Mouse (Mus musculus): ENCODE measurements at regions not wholly inside any gene's neighbourhood (a gene's known extent, or its start where the extent isn't known, plus 50 kb on each side); places are given as distances from the start of the nearest gene placed in this dataset.

- H3K4me2 ChIP-seq = no peak overlapping the region
- no peak for DNase-seq
Measured at GRCm38 (mm10) chr6:93623541-93623940, 660.2 kb downstream of the Magi1 start.

GRCm38 (mm10) chr6:93616926-93617325, 666.8 kb downstream of the Magi1 start:
- Histone ChIP-seq H3K9me3 (ENCODE audit: low read depth, low read length) (no peaks in the 10 kb centered on the region), H3K27ac (ENCODE audit: low read depth) (no peak overlapping the region), H3K9ac (no peak overlapping the region)

More at GRCm38 (mm10) chr6:93623541-93623940, 660.2 kb downstream of the Magi1 start:
- no peaks in the 10 kb centered on the region for H3K36me3 ChIP-seq (ENCODE audit: insufficient read depth)
- 36% methylated on average over 5 of the region's 5 CpGs for WGBS
- TF ChIP-seq CTCF (IDR thresholded peaks at IDR 0.05; ENCODE audit: low read depth) = no peak
- H3K9me3 ChIP-seq (ENCODE audit: low read depth, low read length) = no peaks in the 10 kb centered on the region
- ATAC-seq (ENCODE audit: insufficient read depth) = no peak
- H3K27ac ChIP-seq (ENCODE audit: low read depth) = no peak overlapping the region
- H3K4me3 ChIP-seq (ENCODE audit: low read depth, low read length) = no peak overlapping the region
- no peaks in the 10 kb centered on the region for H3K27me3 ChIP-seq (ENCODE audit: insufficient read depth, low read length)
- no peak overlapping the region for H3K9ac ChIP-seq
- H3K4me1 ChIP-seq (ENCODE audit: insufficient read depth) = no peaks in the 10 kb centered on the region

GRCm38 (mm10) chr6:93600376-93600775, 657.1 kb upstream of the Adamts9 start:
- H3K4me2 ChIP-seq = no peak overlapping the region
- ATAC-seq (ENCODE audit: insufficient read depth) = no peak
- no peak overlapping the region for H3K4me3 ChIP-seq (ENCODE audit: low read depth, low read length)
- H3K27me3 ChIP-seq (ENCODE audit: insufficient read depth, low read length) = no peaks in the 10 kb centered on the region
- H3K27ac ChIP-seq (ENCODE audit: low read depth) = no peak overlapping the region
- H3K9me3 ChIP-seq (ENCODE audit: low read depth, low read length) = no peaks in the 10 kb centered on the region
- TF ChIP-seq CTCF (IDR thresholded peaks at IDR 0.05; ENCODE audit: low read depth) = no peak
- H3K36me3 ChIP-seq (ENCODE audit: insufficient read depth) = no peaks in the 10 kb centered on the region
- DNase-seq = no peak
- H3K4me1 ChIP-seq (ENCODE audit: insufficient read depth) = no peaks in the 10 kb centered on the region
- H3K9ac ChIP-seq = no peak overlapping the region
- WGBS = 85% methylated on average over 2 of the region's 2 CpGs

More at GRCm38 (mm10) chr6:93616926-93617325, 666.8 kb downstream of the Magi1 start:
- no peak overlapping the region for H3K4me3 ChIP-seq (ENCODE audit: low read depth, low read length)
- ATAC-seq (ENCODE audit: insufficient read depth) (no peak), DNase-seq (no peak)
- TF ChIP-seq CTCF (IDR thresholded peaks at IDR 0.05; ENCODE audit: low read depth) = no peak
- no peaks in the 10 kb centered on the region for H3K27me3 ChIP-seq (ENCODE audit: insufficient read depth, low read length)
- no peaks in the 10 kb centered on the region for H3K4me1 ChIP-seq (ENCODE audit: insufficient read depth)
- no peaks in the 10 kb centered on the region for H3K36me3 ChIP-seq (ENCODE audit: insufficient read depth)
- no peak overlapping the region for H3K4me2 ChIP-seq

- Histone ChIP-seq H3K4me3 (ENCODE audit: low read depth, low read length) (no peak overlapping the region), H3K27me3 (ENCODE audit: insufficient read depth, low read length) (no peaks in the 10 kb centered on the region), H3K4me2 (no peak overlapping the region), H3K4me1 (ENCODE audit: insufficient read depth) (no peaks in the 10 kb centered on the region), H3K9me3 (ENCODE audit: low read depth, low read length) (no peaks in the 10 kb centered on the region), H3K36me3 (ENCODE audit: insufficient read depth) (no peaks in the 10 kb centered on the region), H3K9ac (no peak overlapping the region), H3K27ac (ENCODE audit: low read depth) (no peak overlapping the region)
- ATAC-seq (ENCODE audit: insufficient read depth) (no peak), DNase-seq (no peak)
- 50% methylated on average over 3 of the region's 3 CpGs for WGBS
- no peak for TF ChIP-seq CTCF (IDR thresholded peaks at IDR 0.05; ENCODE audit: low read depth)
Measured at GRCm38 (mm10) chr6:93599371-93599770, 656.1 kb upstream of the Adamts9 start.

- 72% methylated on average over 2 of the region's 2 CpGs for WGBS
- H3K4me2 ChIP-seq = no peak overlapping the region
- no peak overlapping the region for H3K9ac ChIP-seq
- no peak for TF ChIP-seq CTCF (IDR thresholded peaks at IDR 0.05; ENCODE audit: low read depth)
- no peaks in the 10 kb centered on the region for H3K36me3 ChIP-seq (ENCODE audit: insufficient read depth)
- no peaks in the 10 kb centered on the region for H3K9me3 ChIP-seq (ENCODE audit: low read depth, low read length)
- H3K4me3 ChIP-seq (ENCODE audit: low read depth, low read length) = no peak overlapping the region
- no peak overlapping the region for H3K27ac ChIP-seq (ENCODE audit: low read depth)
- no peaks in the 10 kb centered on the region for H3K27me3 ChIP-seq (ENCODE audit: insufficient read depth, low read length)
- DNase-seq = peak; percentile 2
- H3K4me1 ChIP-seq (ENCODE audit: insufficient read depth) = no peaks in the 10 kb centered on the region
- no peak for ATAC-seq (ENCODE audit: insufficient read depth)
Measured at GRCm38 (mm10) chr6:93589935-93590334, 646.6 kb upstream of the Adamts9 start.

GRCm38 (mm10) chr6:93586871-93587270, 643.6 kb upstream of the Adamts9 start:
- Histone ChIP-seq H3K27me3 (ENCODE audit: insufficient read depth, low read length) (no peaks in the 10 kb centered on the region), H3K27ac (ENCODE audit: low read depth) (no peak overlapping the region), H3K36me3 (ENCODE audit: insufficient read depth) (no peaks in the 10 kb centered on the region), H3K4me2 (no peak overlapping the region), H3K4me3 (ENCODE audit: low read depth, low read length) (no peak overlapping the region), H3K4me1 (ENCODE audit: insufficient read depth) (no peaks in the 10 kb centered on the region), H3K9me3 (ENCODE audit: low read depth, low read length) (no peaks in the 10 kb centered on the region), H3K9ac (no peak overlapping the region)
- TF ChIP-seq CTCF (IDR thresholded peaks at IDR 0.05; ENCODE audit: low read depth) = no peak
- DNase-seq (peak; percentile 61), ATAC-seq (ENCODE audit: insufficient read depth) (no peak)
- WGBS = 69% methylated on average over 2 of the region's 2 CpGs

GRCm38 (mm10) chr6:93581141-93581540, 637.8 kb upstream of the Adamts9 start:
- H3K4me2 ChIP-seq = no peak overlapping the region
- DNase-seq (no peak), ATAC-seq (ENCODE audit: insufficient read depth) (no peak)
- no peaks in the 10 kb centered on the region for H3K9me3 ChIP-seq (ENCODE audit: low read depth, low read length)
- no peaks in the 10 kb centered on the region for H3K4me1 ChIP-seq (ENCODE audit: insufficient read depth)
- H3K27ac ChIP-seq (ENCODE audit: low read depth) = no peak overlapping the region
- 74% methylated on average over 7 of the region's 7 CpGs for WGBS
- H3K36me3 ChIP-seq (ENCODE audit: insufficient read depth) = no peaks in the 10 kb centered on the region
- no peaks in the 10 kb centered on the region for H3K27me3 ChIP-seq (ENCODE audit: insufficient read depth, low read length)
- no peak for TF ChIP-seq CTCF (IDR thresholded peaks at IDR 0.05; ENCODE audit: low read depth)
- no peak overlapping the region for H3K9ac ChIP-seq
- no peak overlapping the region for H3K4me3 ChIP-seq (ENCODE audit: low read depth, low read length)

- Histone ChIP-seq H3K27ac (ENCODE audit: low read depth) (no peak overlapping the region), H3K36me3 (ENCODE audit: insufficient read depth) (no peaks in the 10 kb centered on the region), H3K4me1 (ENCODE audit: insufficient read depth) (no peaks in the 10 kb centered on the region), H3K27me3 (ENCODE audit: insufficient read depth, low read length) (no peaks in the 10 kb centered on the region), H3K4me2 (no peak overlapping the region), H3K9ac (no peak overlapping the region), H3K4me3 (ENCODE audit: low read depth, low read length) (no peak overlapping the region), H3K9me3 (ENCODE audit: low read depth, low read length) (no peaks in the 10 kb centered on the region)
- DNase-seq (no peak), ATAC-seq (ENCODE audit: insufficient read depth) (no peak)
- no peak for TF ChIP-seq CTCF (IDR thresholded peaks at IDR 0.05; ENCODE audit: low read depth)
- WGBS = 73% methylated on average over 6 of the region's 6 CpGs
Measured at GRCm38 (mm10) chr6:93580716-93581115, 637.4 kb upstream of the Adamts9 start.

Data from lung, embryonic 14.5 days (tissue).